In genomic region chr11:50421934-50422780, GRCm38 (mm10) we compare ENCODE assay signal across 8 mouse cellular contexts. TPM values are rescaled to one million over a fixed set of nuclear protein-coding genes. Genes with fewer than 3 reads are reported as not detected.
DNase-seq lines count a peak whose midpoint lies in the region; ATAC-seq and TF ChIP-seq lines count a peak whose summit lies in the region.

No protein-coding gene starts in this region.

- ATAC-seq in embryonic facial prominence, embryonic 14.5 days (ENCODE audit: low read depth), result peak; percentile 98
- peak; percentile 70 to 83 for ATAC-seq in hematopoietic stem cell, adult 5-6 weeks (replicated peaks in 1 of 2; ENCODE audit: insufficient read depth in 1 of 2, low FRiP score in 2 of 2, low TSS enrichment in 1 of 2, low read depth in 1 of 2, poor library complexity in 2 of 2, severe bottlenecking in 2 of 2)
- peak; percentile 98 for ATAC-seq in lung, embryonic 14.5 days (ENCODE audit: insufficient read depth)

- peak overlapping the region; percentile 43 for H3K4me3 ChIP-seq in embryonic facial prominence, embryonic 14.5 days (ENCODE audit: low read depth, low read length)
- H3K4me3 ChIP-seq in layer of hippocampus, adult 2 months, result peak overlapping the region; percentile 50
- peak overlapping the region; percentile 39 for H3K4me3 ChIP-seq in lung, embryonic 14.5 days (ENCODE audit: low read depth, low read length)
- H3K4me3 ChIP-seq in thymus, adult 2 months (ENCODE audit: control insufficient read depth, insufficient read depth, low read length), result no peak overlapping the region

- peak overlapping the region; percentile 77 for H3K4me2 ChIP-seq in embryonic facial prominence, embryonic 14.5 days (ENCODE audit: low read depth, low read length)
- peak overlapping the region; percentile 77 for H3K4me2 ChIP-seq in lung, embryonic 14.5 days

- no peak for TF ChIP-seq CTCF in layer of hippocampus, adult 2 months (conservative IDR thresholded peaks at IDR 0.05)
- TF ChIP-seq CTCF in lung, embryonic 14.5 days (IDR thresholded peaks at IDR 0.05; ENCODE audit: low read depth), result no peak
- TF ChIP-seq CTCF in thymus, adult 2 months (IDR thresholded peaks at IDR 0.05; ENCODE audit: borderline replicate concordance, control insufficient read depth, extremely low read depth, insufficient read depth, low read length, poor library complexity), result no peak

- H3K9ac ChIP-seq in embryonic facial prominence, embryonic 14.5 days (ENCODE audit: low read depth, low read length), result peak overlapping the region; percentile 49
- peak overlapping the region; percentile 51 for H3K9ac ChIP-seq in lung, embryonic 14.5 days

- H3K36me3 ChIP-seq in embryonic facial prominence, embryonic 14.5 days (ENCODE audit: control insufficient read depth, insufficient read depth, low read length), result peaks cover 25% of the 10 kb centered on the region
- peaks cover 14% of the 10 kb centered on the region for H3K36me3 ChIP-seq in lung, embryonic 14.5 days (ENCODE audit: insufficient read depth)
- no peaks in the 10 kb centered on the region for H3K36me3 ChIP-seq in thymus, adult 2 months (ENCODE audit: control insufficient read depth, insufficient read depth, low read length)

- 23% methylated on average over 22 of the region's 22 CpGs for WGBS in embryonic facial prominence, embryonic 14.5 days
- WGBS in lung, embryonic 14.5 days, result 21% methylated on average over 22 of the region's 22 CpGs
- WGBS in thymus, adult 2 months, result 64% methylated on average over 22 of the region's 22 CpGs

- peak; percentile 74 for DNase-seq in CD4-positive helper T cell, adult 2 months (ENCODE audit: low read depth, low spot score)
- DNase-seq in brain, adult 2 months (ENCODE audit: low read depth, low spot score), result peak; percentile 96
- DNase-seq in embryonic facial prominence, embryonic 14.5 days (ENCODE audit: low spot score), result peak; percentile 98
- peak; percentile 63 to 66 for DNase-seq in layer of hippocampus, adult 2 months (ENCODE audit: low spot score in 2 of 2)
- peak; percentile 95 for DNase-seq in lung, embryonic 14.5 days
- peak; percentile 67 for DNase-seq in ovary, adult 18-20 months (ENCODE audit: low spot score)
- DNase-seq in thymus, adult 2 months, result peak; percentile 6

- 0 out of 2 replicates have a peak, but pooled peaks cover 11% of the 10 kb centered on the region for H3K4me1 ChIP-seq in embryonic facial prominence, embryonic 14.5 days (ENCODE audit: control insufficient read depth, insufficient read depth, low read length)
- 0 out of 2 replicates have a peak, but pooled peaks cover 4% of the 10 kb centered on the region for H3K4me1 ChIP-seq in lung, embryonic 14.5 days (ENCODE audit: insufficient read depth)
- no peaks in the 10 kb centered on the region for H3K4me1 ChIP-seq in thymus, adult 2 months (replicated peaks; ENCODE audit: control insufficient read depth, insufficient read depth, low read length)

- no peak for TF ChIP-seq POLR2A in thymus, adult 2 months (IDR thresholded peaks at IDR 0.05; ENCODE audit: control insufficient read depth, extremely low read depth, insufficient read depth, low read length, poor library complexity)

- no peaks in the 10 kb centered on the region for H3K27me3 ChIP-seq in embryonic facial prominence, embryonic 14.5 days (replicated peaks; ENCODE audit: control insufficient read depth, insufficient read depth, low read length)
- H3K27me3 ChIP-seq in lung, embryonic 14.5 days (ENCODE audit: insufficient read depth, low read length), result no peaks in the 10 kb centered on the region
- H3K27me3 ChIP-seq in thymus, adult 2 months (ENCODE audit: control insufficient read depth, insufficient read depth, low read length), result no peaks in the 10 kb centered on the region

- peak overlapping the region; percentile 41 for H3K27ac ChIP-seq in embryonic facial prominence, embryonic 14.5 days (replicated peaks; ENCODE audit: low read depth, low read length)
- peak overlapping the region; percentile 59; the same call in 1 of the 2 replicates for H3K27ac ChIP-seq in layer of hippocampus, adult 2 months
- H3K27ac ChIP-seq in lung, embryonic 14.5 days (ENCODE audit: low read depth), result no peak overlapping the region
- no peak overlapping the region for H3K27ac ChIP-seq in thymus, adult 2 months (ENCODE audit: control insufficient read depth, insufficient read depth, low read length)

- H3K9me3 ChIP-seq in embryonic facial prominence, embryonic 14.5 days (ENCODE audit: control insufficient read depth, low read length), result no peaks in the 10 kb centered on the region
- no peaks in the 10 kb centered on the region for H3K9me3 ChIP-seq in lung, embryonic 14.5 days (ENCODE audit: low read depth, low read length)

RNA-seq across cellular contexts. Expression of gene Rufy1, which starts 8.8 kb away (rescaled TPM):
- polyA plus RNA-seq in embryonic facial prominence, embryonic 14.5 days (2014; fragmentation: Nextera tagmentation; extraction: Ambion mirVana), result 22.2 and 23.1 TPM in 2 replicates
- 40.5 and 43.5 TPM in 2 replicates for total RNA-seq in hematopoietic stem cell, adult 5-6 weeks (2017)
- 10 to 100 TPM; 29.2 to 29.6 TPM for total RNA-seq in layer of hippocampus, adult 2 months (2021)
- 24.4 and 25.9 TPM in 2 replicates for polyA plus RNA-seq in lung, embryonic 14.5 days (2014; fragmentation: Nextera tagmentation; extraction: Ambion mirVana)
- 9.5 and 10.7 TPM in 2 replicates for polyA plus RNA-seq in thymus, adult 2 months (2012; rRNA removed)

RNA-seq across cellular contexts. Expression of gene Hnrnph1, which starts 45.4 kb away (rescaled TPM):
- 386 and 420 TPM in 2 replicates for polyA plus RNA-seq in embryonic facial prominence, embryonic 14.5 days (2014; fragmentation: Nextera tagmentation; extraction: Ambion mirVana)
- 1,107 and 1,206 TPM in 2 replicates for total RNA-seq in hematopoietic stem cell, adult 5-6 weeks (2017)
- 100 to 1,000 TPM; 272 to 300 TPM for total RNA-seq in layer of hippocampus, adult 2 months (2021)
- polyA plus RNA-seq in lung, embryonic 14.5 days (2014; fragmentation: Nextera tagmentation; extraction: Ambion mirVana), result 573 and 582 TPM in 2 replicates
- 147 and 164 TPM in 2 replicates for polyA plus RNA-seq in thymus, adult 2 months (2012; rRNA removed)

Comparison
In these comparisons a context has a peak if more than half of its experiments do, and no peak if none do; other contexts are left out.
1. DNase-seq: peak in every context shown above with its lines; median percentile 98 in embryonic facial prominence, embryonic 14.5 days; 96 in brain, adult 2 months; 95 in lung, embryonic 14.5 days; 74 in CD4-positive helper T cell, adult 2 months; 67 in ovary, adult 18-20 months; 64 in layer of hippocampus, adult 2 months; 6 in thymus, adult 2 months.
2. H3K27ac ChIP-seq: peak in embryonic facial prominence, embryonic 14.5 days (single experiment) and layer of hippocampus, adult 2 months (single experiment); none in lung, embryonic 14.5 days (single experiment) and thymus, adult 2 months (single experiment).
3. Peak in every context shown above with its lines, with median percentiles within 50 percentile points of each other: ATAC-seq.